Mouse (Mus musculus): ENCODE data around the gene Supv3l1. TPM values are rescaled to one million over a fixed set of nuclear protein-coding genes. Genes with fewer than 3 reads are reported as not detected.
"Not testable (repeated sequence)": the region's sequence is repeated elsewhere in the genome, so short reads cannot be mapped to it uniquely, and the experiment has no call there.

Gene Supv3l1
- polyA plus RNA-seq, 1 experiment from 2014 or later = 23.8 TPM

GRCm38 (mm10) chr10:62474944-62475343 lies 25.4 kb upstream of the Supv3l1 start:
- Histone ChIP-seq H3K36me3 (ENCODE audit: control insufficient read depth, insufficient read depth, low read length) (peaks cover 18% of the 10 kb centered on the region), H3K27me3 (replicated peaks; ENCODE audit: control insufficient read depth, insufficient read depth, low read length) (no peaks in the 10 kb centered on the region), H3K4me2 (ENCODE audit: low read depth, low read length) (no peak overlapping the region), H3K4me1 (ENCODE audit: control insufficient read depth, insufficient read depth, low read length) (no peaks in the 10 kb centered on the region), H3K4me3 (ENCODE audit: low read depth, low read length) (no peak overlapping the region), H3K9me3 (ENCODE audit: control insufficient read depth, low read length) (no peaks in the 10 kb centered on the region), H3K27ac (replicated peaks; ENCODE audit: low read depth, low read length) (no peak overlapping the region), H3K9ac (ENCODE audit: low read depth, low read length) (no peak overlapping the region)
- ATAC-seq (ENCODE audit: low read depth) (no peak), DNase-seq (ENCODE audit: low spot score) (no peak)
- WGBS = 96% methylated on average over 10 of the region's 10 CpGs

DNA sequence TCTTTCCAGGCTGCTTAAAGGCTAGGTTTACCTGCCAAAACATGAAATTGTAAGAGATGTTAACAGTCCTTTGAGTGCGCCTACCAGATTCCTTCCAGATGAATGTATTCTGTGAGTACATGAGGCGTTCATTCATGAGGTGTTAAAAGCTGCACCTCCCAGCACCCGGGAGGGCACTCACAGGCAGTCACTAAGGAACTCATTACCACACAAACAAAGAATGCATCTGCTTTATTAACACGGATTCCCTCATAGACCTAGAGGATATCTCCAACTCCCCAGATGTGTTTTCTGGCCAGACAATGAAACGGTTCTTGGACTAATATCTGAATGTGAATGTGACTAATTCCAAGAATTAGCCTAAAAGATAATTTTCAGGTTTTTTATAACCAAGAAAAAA lies 21.6 kb upstream of the Supv3l1 start:
- H3K4me3 ChIP-seq (ENCODE audit: low read depth, low read length) = no peak overlapping the region
- H3K9me3 ChIP-seq (ENCODE audit: control insufficient read depth, low read length) = no peaks in the 10 kb centered on the region
- H3K36me3 ChIP-seq (ENCODE audit: control insufficient read depth, insufficient read depth, low read length) = peaks cover 32% of the 10 kb centered on the region
- H3K4me2 ChIP-seq (ENCODE audit: low read depth, low read length) = no peak overlapping the region
- DNase-seq (ENCODE audit: low spot score) = no peak
- no peaks in the 10 kb centered on the region for H3K4me1 ChIP-seq (ENCODE audit: control insufficient read depth, insufficient read depth, low read length)
- H3K27ac ChIP-seq (replicated peaks; ENCODE audit: low read depth, low read length) = no peak overlapping the region
- WGBS = 72% methylated on average over 5 of the region's 5 CpGs
- no peaks in the 10 kb centered on the region for H3K27me3 ChIP-seq (replicated peaks; ENCODE audit: control insufficient read depth, insufficient read depth, low read length)
- no peak overlapping the region for H3K9ac ChIP-seq (ENCODE audit: low read depth, low read length)
- no peak for ATAC-seq (ENCODE audit: low read depth)

- no peaks in the 10 kb centered on the region for H3K4me1 ChIP-seq (ENCODE audit: control insufficient read depth, insufficient read depth, low read length)
- no peak for ATAC-seq (ENCODE audit: low read depth)
Measured at GRCm38 (mm10) chr10:62469736-62470135, 20.2 kb upstream of the Supv3l1 start.

DNA sequence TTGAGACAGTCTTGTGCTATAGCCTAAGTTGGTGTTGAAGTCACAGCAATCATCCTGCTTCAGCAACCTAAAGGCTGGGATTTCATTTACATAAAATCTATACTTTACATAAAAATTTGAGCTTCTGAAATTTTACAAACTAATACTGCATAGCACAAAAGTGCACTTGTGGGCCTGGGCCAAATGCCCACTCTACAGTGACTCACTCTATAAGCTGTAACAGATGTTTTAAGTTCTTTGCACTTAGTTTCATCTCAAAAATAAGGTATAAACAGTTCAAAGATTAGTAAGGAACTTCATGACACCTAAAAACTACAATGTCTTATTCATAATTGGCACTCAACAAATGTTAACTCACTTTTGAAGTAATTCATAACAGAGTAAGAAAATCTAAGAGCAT lies 11.8 kb upstream of the Supv3l1 start:
- no peak overlapping the region for H3K9ac ChIP-seq (ENCODE audit: low read depth, low read length)
- H3K36me3 ChIP-seq (ENCODE audit: control insufficient read depth, insufficient read depth, low read length) = peaks cover 58% of the 10 kb centered on the region
- no peaks in the 10 kb centered on the region for H3K27me3 ChIP-seq (replicated peaks; ENCODE audit: control insufficient read depth, insufficient read depth, low read length)
- no peak overlapping the region for H3K27ac ChIP-seq (replicated peaks; ENCODE audit: low read depth, low read length)
- H3K4me2 ChIP-seq (ENCODE audit: low read depth, low read length) = no peak overlapping the region
- H3K9me3 ChIP-seq (ENCODE audit: control insufficient read depth, low read length) = no peaks in the 10 kb centered on the region
- ATAC-seq (ENCODE audit: low read depth) (no peak), DNase-seq (ENCODE audit: low spot score) (no peak)
- no peaks in the 10 kb centered on the region for H3K4me1 ChIP-seq (ENCODE audit: control insufficient read depth, insufficient read depth, low read length)
- H3K4me3 ChIP-seq (ENCODE audit: low read depth, low read length) = no peak overlapping the region

More at GRCm38 (mm10) chr10:62469736-62470135, 20.2 kb upstream of the Supv3l1 start:
- Histone ChIP-seq H3K4me2 (ENCODE audit: low read depth, low read length) (no peak overlapping the region), H3K27ac (replicated peaks; ENCODE audit: low read depth, low read length) (no peak overlapping the region), H3K9ac (ENCODE audit: low read depth, low read length) (no peak overlapping the region), H3K9me3 (ENCODE audit: control insufficient read depth, low read length) (no peaks in the 10 kb centered on the region), H3K27me3 (replicated peaks; ENCODE audit: control insufficient read depth, insufficient read depth, low read length) (no peaks in the 10 kb centered on the region), H3K36me3 (ENCODE audit: control insufficient read depth, insufficient read depth, low read length) (peaks cover 27% of the 10 kb centered on the region), H3K4me3 (ENCODE audit: low read depth, low read length) (no peak overlapping the region)
- DNase-seq (ENCODE audit: low spot score) = no peak
- 95% methylated on average over 4 of the region's 4 CpGs for WGBS

DNA sequence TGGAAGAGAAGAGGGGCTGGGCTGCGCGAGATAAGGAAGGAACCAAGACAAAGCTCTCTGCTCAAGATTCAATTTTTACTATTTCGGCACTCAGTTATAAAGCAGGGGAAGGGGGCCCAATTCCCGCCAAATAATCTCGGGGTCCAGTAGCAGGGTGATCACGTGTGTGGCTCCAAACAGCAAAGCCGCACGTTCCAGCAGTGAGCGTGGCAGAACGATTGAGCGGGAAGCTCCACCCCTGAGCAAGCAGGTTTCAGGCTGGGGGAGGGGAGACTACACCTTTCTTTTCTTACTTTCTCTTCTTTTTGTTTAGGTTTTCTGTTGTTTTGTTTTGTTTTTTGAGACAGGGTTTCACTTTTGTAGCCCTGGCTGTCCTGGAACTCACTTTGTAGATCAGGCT lies 2.5 kb upstream of the Supv3l1 start:
- H3K9me3 ChIP-seq (ENCODE audit: control insufficient read depth, low read length); DNase-seq (ENCODE audit: low spot score); H3K4me2 ChIP-seq (ENCODE audit: low read depth, low read length); H3K4me3 ChIP-seq (ENCODE audit: low read depth, low read length); H3K27me3 ChIP-seq (replicated peaks; ENCODE audit: control insufficient read depth, insufficient read depth, low read length); H3K4me1 ChIP-seq (ENCODE audit: control insufficient read depth, insufficient read depth, low read length); H3K9ac ChIP-seq (ENCODE audit: low read depth, low read length); ATAC-seq (ENCODE audit: low read depth); H3K27ac ChIP-seq (replicated peaks; ENCODE audit: low read depth, low read length): not testable (repeated sequence)
- 74% methylated on average over 11 of the region's 11 CpGs for WGBS
- peaks cover 31% of the 10 kb centered on the region for H3K36me3 ChIP-seq (ENCODE audit: control insufficient read depth, insufficient read depth, low read length)

GRCm38 (mm10) chr10:62450280-62450640 lies 722 bp upstream of the Supv3l1 start:
- WGBS = 42% methylated on average over 18 of the region's 18 CpGs
- ATAC-seq (ENCODE audit: low read depth) (no peak; the same call in 1 of the 2 replicates), DNase-seq (ENCODE audit: low spot score) (no peak)
- H3K27me3 ChIP-seq (replicated peaks; ENCODE audit: control insufficient read depth, insufficient read depth, low read length) = no peaks in the 10 kb centered on the region
- H3K27ac ChIP-seq (replicated peaks; ENCODE audit: low read depth, low read length) = peak overlapping the region; percentile 92
- peak overlapping the region; percentile 83 for H3K4me3 ChIP-seq (ENCODE audit: low read depth, low read length)
- H3K9ac ChIP-seq (ENCODE audit: low read depth, low read length) = peak overlapping the region; percentile 95
- peak overlapping the region; percentile 57 for H3K4me2 ChIP-seq (ENCODE audit: low read depth, low read length)
- peaks cover 8% of the 10 kb centered on the region for H3K4me1 ChIP-seq (ENCODE audit: control insufficient read depth, insufficient read depth, low read length)
- no peaks in the 10 kb centered on the region for H3K9me3 ChIP-seq (ENCODE audit: control insufficient read depth, low read length)
- peaks cover 33% of the 10 kb centered on the region for H3K36me3 ChIP-seq (ENCODE audit: control insufficient read depth, insufficient read depth, low read length)

GRCm38 (mm10) chr10:62430427-62430826 lies 19.1 kb downstream of the Supv3l1 start:
- DNase-seq (ENCODE audit: low spot score) = no peak
- 87% methylated on average over 5 of the region's 5 CpGs for WGBS
- Histone ChIP-seq H3K27ac (replicated peaks; ENCODE audit: low read depth, low read length) (no peak overlapping the region), H3K4me1 (ENCODE audit: control insufficient read depth, insufficient read depth, low read length) (peaks cover 8% of the 10 kb centered on the region), H3K9ac (ENCODE audit: low read depth, low read length) (no peak overlapping the region), H3K4me2 (ENCODE audit: low read depth, low read length) (no peak overlapping the region), H3K27me3 (replicated peaks; ENCODE audit: control insufficient read depth, insufficient read depth, low read length) (no peaks in the 10 kb centered on the region), H3K4me3 (ENCODE audit: low read depth, low read length) (no peak overlapping the region), H3K36me3 (ENCODE audit: control insufficient read depth, insufficient read depth, low read length) (peaks cover 77% of the 10 kb centered on the region), H3K9me3 (ENCODE audit: control insufficient read depth, low read length) (no peaks in the 10 kb centered on the region)
- ATAC-seq (ENCODE audit: low read depth) = no peak

- peaks cover 27% of the 10 kb centered on the region for H3K36me3 ChIP-seq (ENCODE audit: control insufficient read depth, insufficient read depth, low read length)
- H3K27me3 ChIP-seq (replicated peaks; ENCODE audit: control insufficient read depth, insufficient read depth, low read length) = no peaks in the 10 kb centered on the region
- 34% methylated on average over 9 of the region's 9 CpGs for WGBS
- H3K4me2 ChIP-seq (ENCODE audit: low read depth, low read length) = no peak overlapping the region
- ATAC-seq (ENCODE audit: low read depth) (peak; percentile 48), DNase-seq (ENCODE audit: low spot score) (peak; percentile 65)
- no peaks in the 10 kb centered on the region for H3K9me3 ChIP-seq (ENCODE audit: control insufficient read depth, low read length)
- H3K4me3 ChIP-seq (ENCODE audit: low read depth, low read length) = no peak overlapping the region
- H3K4me1 ChIP-seq (ENCODE audit: control insufficient read depth, insufficient read depth, low read length) = peaks cover 8% of the 10 kb centered on the region
- no peak overlapping the region for H3K9ac ChIP-seq (ENCODE audit: low read depth, low read length)
- no peak overlapping the region for H3K27ac ChIP-seq (replicated peaks; ENCODE audit: low read depth, low read length)
Measured at GRCm38 (mm10) chr10:62425081-62425871, 24.3 kb downstream of the Supv3l1 start.

DNA sequence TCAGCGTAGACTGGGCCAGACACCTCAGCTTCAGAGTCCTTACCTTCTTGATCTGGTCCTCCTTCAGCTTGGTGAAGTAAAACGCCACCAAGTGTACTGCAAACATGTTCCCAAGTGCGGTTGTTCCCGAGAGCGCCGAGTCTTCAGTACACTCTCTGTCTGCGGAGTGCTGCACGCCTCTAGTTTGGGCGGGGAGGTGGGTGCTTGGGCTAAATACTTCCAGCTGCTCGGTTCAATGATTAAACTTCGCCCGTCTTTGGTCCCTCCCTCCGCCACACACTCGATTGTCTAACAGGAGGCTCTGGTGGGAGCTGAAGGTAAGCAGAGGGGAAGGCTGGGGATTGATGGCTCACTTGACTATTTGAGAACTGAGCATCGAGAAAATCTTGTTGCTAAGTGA lies 27.3 kb downstream of the Supv3l1 start, which contains the start of gene Hkdc1:
TSS of gene Hkdc1 (minus strand) at position 237 of the 400 bp plus-strand sequence.
- H3K9me3 ChIP-seq (ENCODE audit: control insufficient read depth, low read length) = no peaks in the 10 kb centered on the region
- ATAC-seq (ENCODE audit: low read depth) = no peak
- DNase-seq (ENCODE audit: low spot score) = peak; percentile 35

More for the DNA sequence above, 27.3 kb downstream of the Supv3l1 start, which contains the start of gene Hkdc1:
- H3K27me3 ChIP-seq (replicated peaks; ENCODE audit: control insufficient read depth, insufficient read depth, low read length) = no peaks in the 10 kb centered on the region
- WGBS = 27% methylated on average over 15 of the region's 15 CpGs
- peaks cover 8% of the 10 kb centered on the region for H3K4me1 ChIP-seq (ENCODE audit: control insufficient read depth, insufficient read depth, low read length)
- no peak within 1 kb of the TSS for H3K4me3 ChIP-seq (ENCODE audit: low read depth, low read length)
- H3K27ac ChIP-seq (replicated peaks; ENCODE audit: low read depth, low read length) = no peak within 1 kb of the TSS
- peak within 1 kb of the TSS; percentile 34; the same call in 1 of the 2 replicates for H3K9ac ChIP-seq (ENCODE audit: low read depth, low read length)
- H3K36me3 ChIP-seq (ENCODE audit: control insufficient read depth, insufficient read depth, low read length) = no peaks in the 10 kb centered on the region
- peak within 1 kb of the TSS; percentile 33; the same call in 1 of the 2 replicates for H3K4me2 ChIP-seq (ENCODE audit: low read depth, low read length)

Data from embryonic facial prominence, embryonic 14.5 days (tissue).